24 mouse cellular contexts compared by ENCODE assay signal in the genomic region with DNA sequence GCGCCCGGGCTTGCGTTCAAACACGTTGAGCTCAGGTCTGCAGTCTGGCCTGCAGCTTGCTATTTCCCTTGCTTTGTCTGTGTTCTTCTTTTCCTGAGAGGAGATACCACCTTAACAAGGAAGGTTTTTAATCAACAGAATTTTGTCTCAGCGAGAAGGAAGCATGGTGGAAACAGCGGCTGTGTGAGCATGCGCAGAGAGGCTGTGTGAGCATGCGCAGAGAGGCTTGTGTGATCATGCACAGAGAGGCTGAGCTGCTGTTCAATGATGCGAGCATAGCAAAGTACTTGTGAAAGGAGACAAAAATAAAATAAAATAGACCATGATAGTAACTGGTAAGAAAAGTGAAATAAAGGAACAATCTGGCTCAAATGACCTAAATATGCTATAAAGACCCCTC.
DNase-seq lines count a peak whose midpoint lies in the region; ATAC-seq and TF ChIP-seq lines count a peak whose summit lies in the region.
"Had no signal": no experiment of that assay in that cellular context is flagged by ENCODE, and none has a peak within 500 bp of the region (broad histone marks: within the 10 kb centered on the region; RNA-seq: fewer than 3 reads in every experiment).

No protein-coding gene starts in this region.

- no peak for TF ChIP-seq POLR2A in testis, adult 2 months (IDR thresholded peaks at IDR 0.05; ENCODE audit: control insufficient read depth, low read depth, low read length)

- no peaks in the 10 kb centered on the region for H3K27me3 ChIP-seq in testis, adult 2 months (ENCODE audit: control insufficient read depth, insufficient read depth, low read length)
- no peaks in the 10 kb centered on the region for H3K27me3 ChIP-seq in midbrain, embryonic 13.5 days
- H3K27me3 ChIP-seq: CH12.LX had no signal

- TF ChIP-seq CTCF in testis, adult 2 months (IDR thresholded peaks at IDR 0.05; ENCODE audit: control insufficient read depth, insufficient read depth, insufficient replicate concordance, low read depth, low read length): no peak

- WGBS in midbrain, embryonic 13.5 days: 93% methylated on average over 9 of the region's 9 CpGs

- H3K36me3 ChIP-seq in testis, adult 2 months (ENCODE audit: control insufficient read depth, insufficient read depth, low read length): no peaks in the 10 kb centered on the region
- no peaks in the 10 kb centered on the region for H3K36me3 ChIP-seq in midbrain, embryonic 13.5 days
- H3K36me3 ChIP-seq: G1E had no signal

- DNase-seq in testis, postnatal 10 days (ENCODE audit: low spot score): no peak
- DNase-seq in ES-CJ7 (ENCODE audit: low read depth, low spot score) (peak; percentile 16), R1 (ENCODE audit: low read depth, low spot score) (peak; percentile 76)
- peak; percentile 65 for DNase-seq in testis, postnatal 14 days (ENCODE audit: low spot score)
- DNase-seq in spleen, postnatal 4 days (ENCODE audit: low spot score in 2 of 2): no peak
- DNase-seq in frontal cortex, postnatal 14 days (ENCODE audit: low spot score in 2 of 2): no peak
- DNase-seq: adrenal gland, adult 2 months; adrenal gland, adult 8-10 months; adrenal gland, postnatal 10 days; adrenal gland, postnatal 14 days; adrenal gland, postnatal 25 days; adrenal gland, postnatal 36 days; B cell, adult 2 months; cerebellum, adult 11 months; cerebellum, adult 11-12 months; cerebellum, adult 18-20 months; cerebellum, adult 2 months had no signal

- H3K9me3 ChIP-seq in midbrain, embryonic 13.5 days: no peaks in the 10 kb centered on the region

- peaks cover 3% of the 10 kb centered on the region; the same call in 1 of the 2 replicates for H3K4me1 ChIP-seq in testis, adult 2 months (ENCODE audit: control insufficient read depth, insufficient read depth, low read length)
- H3K4me1 ChIP-seq in midbrain, embryonic 13.5 days (replicated peaks): 0 out of 2 replicates have a peak, but pooled peaks cover 2% of the 10 kb centered on the region

- ATAC-seq in midbrain, embryonic 13.5 days: no peak
- ATAC-seq: activated CD4-positive, CD25-positive, alpha-beta regulatory T cell, adult 4 months; CD4-positive, CD25-positive, alpha-beta regulatory T cell, adult 4 months; Patski had no signal

- no peak overlapping the region for H3K4me2 ChIP-seq in midbrain, embryonic 13.5 days (replicated peaks)

- H3K4me3 ChIP-seq in testis, adult 2 months (ENCODE audit: control insufficient read depth, low read depth, low read length): peak overlapping the region; percentile 78
- no peak overlapping the region for H3K4me3 ChIP-seq in midbrain, embryonic 13.5 days (replicated peaks)

- no peak overlapping the region for H3K9ac ChIP-seq in midbrain, embryonic 13.5 days (replicated peaks)

- no peak overlapping the region for H3K27ac ChIP-seq in testis, adult 2 months (ENCODE audit: control insufficient read depth, insufficient read depth, low read depth, low read length)
- no peak overlapping the region for H3K27ac ChIP-seq in midbrain, embryonic 13.5 days

Comparison
In these comparisons a context has a peak if more than half of its experiments do, and no peak if none do; other contexts are left out.
1. DNase-seq: peak in ES-CJ7 (single experiment), R1 (single experiment) and testis, postnatal 14 days (single experiment); none in testis, postnatal 10 days (single experiment), spleen, postnatal 4 days (0 of 2) and frontal cortex, postnatal 14 days (0 of 2).